Mouse (Mus musculus) left cerebral cortex, postnatal 4 days (tissue): ENCODE results near the gene Trim33. TPM values are rescaled to one million over a fixed set of nuclear protein-coding genes. Genes with fewer than 3 reads are reported as not detected.
A peak's percentile ranks its signal among the peaks of the same experiment; 100 is the strongest.

Experiments used
- DNase-seq: peaks from one replicate; pipeline ENCODE4 v3.0.0-alpha.2; 2022
- intact Hi-C: fragments of 180-260 bp; cut with DNase I; formaldehyde crosslinking; loops from one replicate; pipeline ENCODE4 v1.15.1; 2025
- total RNA-seq, 2 experiments: library from RNA; stranded (reverse); gene quantifications; 2 replicates each; pipeline ENCODE4 v1.2.3; 2021

Trim33 gene
- total RNA-seq, result 10 to 100 TPM; 73.1 to 75.2 TPM

GRCm38 (mm10) chr3:103279182-103280149 lies at the start of gene Trim33:
Trim33 (plus strand) TSS chr3:103279293.
- peak; percentile 93 for DNase-seq
- intact Hi-C loops, result loop anchor here (5.0 to 10.0 kb wide), 2 partner anchors 53 to 105 kb away; partner anchors contain the start of gene Bcas2

DNA sequence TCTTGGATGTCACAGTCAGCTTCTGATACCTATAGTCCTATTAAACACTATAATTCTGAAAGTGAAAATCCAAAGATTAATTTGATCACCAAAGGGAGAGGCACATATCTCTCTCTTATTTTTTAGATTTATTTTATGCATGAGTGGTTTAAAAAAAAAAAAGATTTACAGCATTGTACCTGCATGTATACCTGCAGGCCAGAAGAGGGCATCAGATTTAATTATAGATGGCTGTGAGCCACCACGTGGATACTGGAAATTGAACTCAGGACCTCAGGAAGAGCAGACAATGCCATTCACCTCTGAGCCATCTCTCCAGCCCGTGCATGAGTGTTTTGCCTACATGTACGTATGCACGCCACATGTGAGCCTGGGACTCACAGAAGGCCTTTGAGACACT lies 46.7 kb upstream of the Trim33 start:
- DNase-seq, result no peak
- intact Hi-C loops, result no loop called here

DNA sequence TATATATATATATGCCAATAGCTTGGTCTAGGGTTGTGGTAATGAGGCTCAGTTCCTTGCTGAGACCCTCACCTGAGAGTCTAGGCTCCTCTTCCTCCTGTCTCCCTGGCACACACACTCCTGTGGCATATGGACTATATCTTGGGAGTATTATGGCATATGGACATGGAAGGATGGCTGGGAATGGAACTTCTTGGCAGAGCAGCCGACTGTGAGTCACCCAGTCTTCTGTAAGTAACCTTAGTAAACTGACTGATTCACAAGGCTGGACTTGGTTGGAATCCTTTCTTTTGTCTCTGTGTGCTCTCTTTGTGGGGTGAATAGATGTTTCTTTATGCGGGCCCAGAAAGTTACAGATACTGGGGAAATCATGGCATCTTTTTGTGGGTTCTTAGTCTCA lies 37.6 kb upstream of the Trim33 start:
- DNase-seq, result no peak

DNA sequence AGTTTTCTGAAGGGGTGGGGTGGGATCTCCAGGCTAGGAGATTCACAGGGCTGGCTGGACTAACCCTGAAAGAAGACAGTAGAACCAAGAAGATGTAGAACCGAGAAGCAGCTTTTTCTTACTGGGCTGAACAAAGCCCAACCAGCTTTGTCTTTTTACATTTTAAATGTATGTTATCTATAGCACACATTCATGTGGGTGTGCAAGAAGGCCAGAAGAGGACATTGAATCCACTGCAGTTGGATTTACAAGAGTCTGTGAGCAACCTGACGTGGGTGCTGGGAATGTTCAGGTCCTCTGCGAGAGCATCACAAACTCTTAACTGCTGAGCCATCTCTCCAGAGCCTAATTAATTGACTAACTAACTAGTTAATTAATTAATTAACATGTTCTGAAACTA lies 36.9 kb upstream of the Trim33 start:
- intact Hi-C loops, result no loop called here
- DNase-seq, result no peak

More for the DNA sequence above, 37.6 kb upstream of the Trim33 start:
- intact Hi-C loops, result no loop called here

DNA sequence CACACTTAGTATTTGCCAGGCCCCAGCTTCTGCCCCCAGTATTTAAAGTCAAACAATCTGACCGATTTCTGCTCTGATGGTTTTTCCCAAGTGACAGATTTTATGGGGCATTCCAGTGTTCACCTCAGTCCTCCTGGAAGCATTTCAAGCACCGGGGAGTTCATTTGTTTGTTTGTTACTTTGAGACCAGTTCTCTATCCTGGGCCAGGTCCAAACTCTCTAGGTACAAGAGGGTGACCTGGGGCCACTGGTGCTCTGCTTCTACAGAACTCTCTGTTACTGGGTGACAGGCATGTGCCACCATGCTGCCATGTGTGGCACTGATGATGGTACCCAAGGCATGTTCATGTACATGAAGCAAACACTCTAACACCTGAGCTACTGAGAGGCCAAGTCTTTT lies 35.6 kb upstream of the Trim33 start:
- DNase-seq, result no peak
- intact Hi-C loops, result no loop called here

GRCm38 (mm10) chr3:103246627-103247260 lies 32.3 kb upstream of the Trim33 start:
- intact Hi-C loops, result no loop called here
- DNase-seq, result no peak

- intact Hi-C loops, result no loop called here
- DNase-seq, result no peak
Observed at GRCm38 (mm10) chr3:103256089-103256819, 22.8 kb upstream of the Trim33 start.

GRCm38 (mm10) chr3:103262802-103263417 lies 16.2 kb upstream of the Trim33 start:
- DNase-seq, result no peak
- intact Hi-C loops, result no loop called here

- intact Hi-C loops, result loop anchor here (10.0 kb wide), 1 partner anchor 104 kb away; the partner anchor contains the start of gene Bcas2
- peak; percentile 17 for DNase-seq
Observed at GRCm38 (mm10) chr3:103278561-103279181, 422 bp upstream of the Trim33 start.

DNA sequence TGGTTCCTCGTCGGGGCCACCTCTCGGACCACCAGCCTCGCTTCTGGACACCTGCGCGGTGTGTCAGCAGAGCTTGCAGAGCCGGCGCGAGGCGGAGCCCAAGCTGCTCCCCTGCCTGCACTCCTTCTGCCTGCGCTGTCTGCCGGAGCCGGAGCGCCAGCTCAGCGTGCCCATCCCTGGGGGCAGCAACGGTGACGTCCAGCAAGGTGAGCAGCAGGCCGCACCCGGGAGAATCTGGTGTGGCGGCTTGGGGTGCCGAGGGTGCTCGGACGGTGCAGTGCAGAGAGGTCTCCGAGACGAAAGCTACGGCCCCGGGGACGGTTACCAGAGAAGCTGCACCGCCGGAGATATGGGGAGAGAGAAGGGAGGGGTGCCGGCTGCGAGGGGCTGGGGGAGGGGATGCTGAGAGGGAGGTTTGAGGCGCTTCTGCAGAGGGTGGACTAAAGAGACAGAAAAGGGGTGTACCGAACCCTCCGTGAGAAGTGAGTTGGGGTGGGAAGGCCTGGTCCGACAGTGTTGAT lies 1.2 kb downstream of the Trim33 start:
- intact Hi-C loops, result loop anchor here (5.0 kb wide), 1 partner anchor 52 kb away; no protein-coding TSS in a partner anchor
- DNase-seq, result peak; percentile 58

DNA sequence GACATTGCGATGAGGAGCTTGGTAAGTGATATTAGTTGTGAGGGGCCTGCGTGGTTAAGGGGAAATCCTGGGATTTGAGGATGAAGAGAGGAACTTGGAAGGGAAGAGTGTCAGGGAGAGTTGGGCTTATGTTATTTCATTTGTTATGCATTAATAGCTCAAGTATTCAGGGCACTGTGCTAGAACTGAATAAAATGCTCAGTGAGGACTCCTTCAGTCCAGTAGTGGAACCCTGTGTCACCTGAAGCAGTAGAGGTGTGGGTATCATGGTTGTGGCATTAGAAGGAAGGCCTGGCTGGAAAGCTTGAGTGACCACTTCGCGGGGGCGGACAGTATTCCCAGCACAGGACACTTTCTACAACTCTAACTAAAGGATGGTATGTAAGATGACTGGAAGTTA lies 1.8 kb downstream of the Trim33 start:
- intact Hi-C loops, result loop anchor here (5.0 kb wide), 1 partner anchor 51 kb away; no protein-coding TSS in a partner anchor
- DNase-seq, result no peak

- no peak for DNase-seq
- intact Hi-C loops, result no loop called here
Observed at GRCm38 (mm10) chr3:103288761-103289160, 9.7 kb downstream of the Trim33 start.

DNA sequence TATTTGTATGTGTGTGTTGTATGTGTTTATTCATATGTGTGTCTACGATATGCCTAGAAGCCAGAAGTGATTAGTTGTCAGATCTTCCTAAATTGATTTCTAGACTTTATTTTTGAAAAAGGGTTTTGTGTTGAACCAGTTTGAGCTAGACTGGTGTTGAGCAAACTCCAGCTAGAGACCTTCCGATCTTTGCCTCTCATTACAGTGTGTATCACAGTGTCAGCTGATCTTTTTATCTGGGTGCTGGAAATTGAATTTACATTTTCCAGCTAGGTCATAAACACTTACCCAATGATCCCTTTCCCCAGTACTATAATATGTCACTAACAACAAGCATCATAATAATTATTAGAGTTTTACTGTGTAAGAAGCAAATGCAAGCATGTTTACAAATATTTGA lies 12.0 kb downstream of the Trim33 start:
- no peak for DNase-seq

GRCm38 (mm10) chr3:103305411-103305982 lies 26.4 kb downstream of the Trim33 start:
- peak; percentile 6 for DNase-seq
- intact Hi-C loops, result no loop called here

More for the DNA sequence above, 12.0 kb downstream of the Trim33 start:
- intact Hi-C loops, result no loop called here

GRCm38 (mm10) chr3:103309252-103309651 lies 30.2 kb downstream of the Trim33 start:
- DNase-seq, result no peak
- intact Hi-C loops, result no loop called here

DNA sequence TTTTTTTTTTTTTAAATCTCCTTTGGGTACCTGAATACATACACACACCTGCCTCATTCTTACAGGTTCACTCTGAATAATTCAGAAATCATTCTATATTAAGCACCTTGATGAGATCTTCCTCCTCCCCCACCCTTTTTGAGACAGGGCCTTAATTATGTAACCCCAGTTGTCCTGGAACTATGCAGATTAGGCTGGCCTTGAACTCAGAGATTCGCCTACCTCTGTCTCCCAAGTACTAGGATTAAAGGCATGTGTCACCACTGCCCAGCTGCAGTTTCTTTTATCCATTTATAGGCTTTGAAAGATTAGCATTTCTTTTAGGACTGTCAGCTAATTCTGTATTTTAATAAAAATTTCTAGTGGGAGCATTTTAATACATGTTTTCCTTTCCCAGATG lies 30.7 kb downstream of the Trim33 start:
- DNase-seq, result no peak
- intact Hi-C loops, result no loop called here

DNA sequence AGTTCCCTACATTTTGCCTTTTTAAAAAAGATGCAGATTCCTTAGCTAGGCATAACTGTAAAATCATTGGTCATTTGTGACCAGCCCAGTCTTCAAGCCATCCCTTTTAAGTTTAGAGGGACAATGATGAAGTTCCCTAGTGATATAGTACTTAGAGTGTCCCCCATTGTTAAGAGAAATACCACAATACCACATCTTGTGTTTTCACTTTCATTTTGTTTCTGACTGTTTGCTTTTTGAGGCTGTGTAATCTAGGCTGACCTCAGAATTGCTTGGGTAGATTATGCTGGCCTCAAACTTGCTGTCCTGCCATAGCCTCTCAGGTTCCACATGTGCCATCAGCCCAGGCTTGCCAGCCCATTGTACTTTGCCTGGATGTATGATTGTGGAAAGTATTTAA lies 35.2 kb downstream of the Trim33 start:
- intact Hi-C loops, result no loop called here
- no peak for DNase-seq

DNA sequence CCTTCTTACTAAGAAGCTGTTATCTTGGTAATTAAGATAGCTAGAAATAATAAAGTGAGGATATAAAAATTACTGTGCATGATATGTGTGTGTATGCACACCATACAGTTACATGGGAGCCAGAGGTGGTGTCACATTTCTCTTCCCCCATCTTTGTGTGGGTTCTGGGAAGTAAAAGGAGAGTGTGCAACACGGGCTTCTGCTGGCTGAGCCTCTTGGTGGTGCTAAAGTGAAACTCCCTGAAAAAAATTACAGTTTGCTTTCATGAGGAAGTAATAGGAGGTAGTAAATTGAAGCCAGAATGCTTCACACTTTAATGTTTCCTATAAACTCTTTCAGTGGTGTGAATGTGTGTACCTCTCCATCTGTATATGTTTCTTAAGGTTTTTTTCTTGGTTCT lies 56.3 kb downstream of the Trim33 start:
- intact Hi-C loops, result loop anchor here (10.0 kb wide), 2 partner anchors 161 to 281 kb away; partner anchors contain the start of genes Bcas2 and Nras
- DNase-seq, result no peak

GRCm38 (mm10) chr3:103346658-103347057 lies 67.6 kb downstream of the Trim33 start:
- intact Hi-C loops, result no loop called here

More at GRCm38 (mm10) chr3:103346658-103347057, 67.6 kb downstream of the Trim33 start:
- DNase-seq, result no peak
